Mouse (Mus musculus) forebrain, embryonic 13.5 days (tissue): ENCODE results near the gene Mettl7a1. TPM values are rescaled to one million over a fixed set of nuclear protein-coding genes. Genes with fewer than 3 reads are reported as not detected.
A peak's percentile ranks its signal among the peaks of the same experiment; 100 is the strongest.
"Not testable (repeated sequence)": the region's sequence is repeated elsewhere in the genome, so short reads cannot be mapped to it uniquely, and the experiment has no call there.

ENCODE experiments used
- ATAC-seq: fragments of 200-750 bp; cut with Nextera tagmentation; 2 replicates; pipeline ENCODE4 v1.8.0; 2017
- H3K27ac ChIP-seq: fragments of 300-500 bp; sonication (generic); 2 replicates; pipeline ENCODE4 v1.5.1; 2015; ENCODE audit warnings: inconsistent platforms, mild to moderate bottlenecking, moderate library complexity
- H3K27me3 ChIP-seq: fragments of 300-500 bp; sonication (generic); 2 replicates; pipeline ENCODE4 v1.6.1; 2015; ENCODE audit warnings: mild to moderate bottlenecking, inconsistent platforms
- H3K36me3 ChIP-seq: fragments of 300-500 bp; sonication (generic); 2 replicates; pipeline ENCODE4 v1.6.1; 2015; ENCODE audit warnings: mild to moderate bottlenecking, inconsistent platforms; ENCODE audit not compliant: poor library complexity, severe bottlenecking
- H3K4me1 ChIP-seq: fragments of 300-500 bp; sonication (generic); 2 replicates; pipeline ENCODE4 v1.6.1; 2015; ENCODE audit warnings: inconsistent platforms
- H3K4me2 ChIP-seq: fragments of 300-500 bp; sonication (generic); 2 replicates; pipeline ENCODE4 v1.6.1; 2015; ENCODE audit warnings: inconsistent platforms, mild to moderate bottlenecking, moderate library complexity
- H3K4me3 ChIP-seq: fragments of 300-500 bp; sonication (generic); 2 replicates; pipeline ENCODE4 v1.5.1; 2015; ENCODE audit warnings: mild to moderate bottlenecking, inconsistent platforms
- H3K9ac ChIP-seq: fragments of 300-500 bp; sonication (generic); 2 replicates; pipeline ENCODE4 v1.6.1; 2015; ENCODE audit warnings: mild to moderate bottlenecking, inconsistent platforms
- H3K9me3 ChIP-seq: fragments of 300-500 bp; sonication (generic); replicated peaks from 2 replicates; pipeline ENCODE4 v1.6.1; 2016; ENCODE audit warnings: inconsistent platforms
- WGBS: fragments of 180-500 bp; shearing (Covaris S2); methylation state at CpG from one replicate; pipeline ENCODE4 v1.1.7; 2015; 5-methylcytosine and 5-hydroxymethylcytosine counted together
- polyA plus RNA-seq: library from polyadenylated mRNA; unstranded; fragments of >200 nt; fragmentation: Nextera tagmentation; extraction: Ambion mirVana; gene quantifications from 2 replicates; pipeline ENCODE4 v1.2.1, GENCODE M21; 2015

Mettl7a1 gene
- polyA plus RNA-seq, 1 experiment from 2014 or later = 3.2 TPM

GRCm38 (mm10) chr15:100355876-100356275 is 51.9 kb downstream of the Mettl7a1 start:
- no peaks in the 10 kb centered on the region for H3K27me3 ChIP-seq
- H3K4me3 ChIP-seq = no peak overlapping the region
- no peak overlapping the region for H3K9ac ChIP-seq
- H3K36me3 ChIP-seq = no peaks in the 10 kb centered on the region
- H3K9me3 ChIP-seq = no peaks in the 10 kb centered on the region
- WGBS = 90% methylated on average over 5 of the region's 5 CpGs
- no peak overlapping the region for H3K4me2 ChIP-seq
- ATAC-seq = no peak
- no peaks in the 10 kb centered on the region for H3K4me1 ChIP-seq
- no peak overlapping the region for H3K27ac ChIP-seq

- no peaks in the 10 kb centered on the region for H3K9me3 ChIP-seq
- no peak within 1 kb of the TSS for H3K27ac ChIP-seq
- 83% methylated on average over 7 of the region's 7 CpGs for WGBS
- no peaks in the 10 kb centered on the region for H3K4me1 ChIP-seq
- H3K9ac ChIP-seq = no peak within 1 kb of the TSS
- no peak within 1 kb of the TSS for H3K4me2 ChIP-seq
- H3K4me3 ChIP-seq = no peak within 1 kb of the TSS
- no peak for ATAC-seq
- no peaks in the 10 kb centered on the region for H3K36me3 ChIP-seq
- no peaks in the 10 kb centered on the region for H3K27me3 ChIP-seq
Measured at GRCm38 (mm10) chr15:100364242-100364641, 60.3 kb downstream of the Mettl7a1 start, which contains the start of gene Higd1c. Higd1c (plus strand) TSS chr15:100364542.

- H3K36me3 ChIP-seq, H3K9me3 ChIP-seq, H3K27me3 ChIP-seq, H3K4me3 ChIP-seq, H3K9ac ChIP-seq, ATAC-seq, H3K27ac ChIP-seq, H3K4me1 ChIP-seq, H3K4me2 ChIP-seq: not testable (repeated sequence)
- WGBS = 70% methylated on average over 9 of the region's 9 CpGs
Measured at GRCm38 (mm10) chr15:100365967-100366366, 62.0 kb downstream of the Mettl7a1 start.

GRCm38 (mm10) chr15:100367119-100367518 is 63.2 kb downstream of the Mettl7a1 start:
- H3K27me3 ChIP-seq = no peaks in the 10 kb centered on the region
- 84% methylated on average over 7 of the region's 7 CpGs for WGBS
- no peak overlapping the region for H3K4me3 ChIP-seq
- no peak for ATAC-seq
- H3K9me3 ChIP-seq = no peaks in the 10 kb centered on the region
- no peaks in the 10 kb centered on the region for H3K36me3 ChIP-seq
- H3K9ac ChIP-seq = no peak overlapping the region
- H3K4me1 ChIP-seq = no peaks in the 10 kb centered on the region
- no peak overlapping the region for H3K27ac ChIP-seq
- no peak overlapping the region for H3K4me2 ChIP-seq

GRCm38 (mm10) chr15:100375066-100375465 is 71.1 kb downstream of the Mettl7a1 start:
- Histone ChIP-seq H3K27me3 (no peaks in the 10 kb centered on the region), H3K27ac (no peak overlapping the region), H3K9me3 (no peaks in the 10 kb centered on the region), H3K9ac (no peak overlapping the region), H3K4me2 (no peak overlapping the region), H3K36me3 (no peaks in the 10 kb centered on the region), H3K4me3 (no peak overlapping the region), H3K4me1 (no peaks in the 10 kb centered on the region)
- WGBS = 39% methylated on average over 5 of the region's 5 CpGs
- ATAC-seq = no peak

GRCm38 (mm10) chr15:100377847-100378505 is 74.0 kb downstream of the Mettl7a1 start:
- 45% methylated on average over 4 of the region's 9 CpGs for WGBS
- H3K27ac ChIP-seq, H3K4me3 ChIP-seq, H3K9ac ChIP-seq, H3K36me3 ChIP-seq, H3K4me2 ChIP-seq, H3K9me3 ChIP-seq, H3K27me3 ChIP-seq, H3K4me1 ChIP-seq: not testable (repeated sequence)
- ATAC-seq = peak; percentile 36; the same call in 1 of the 2 replicates

Other genes with a start within 250 kb of the Mettl7a1 start
- 25.8 and 27.8 TPM in 2 replicates for gene Atf1, start 76.3 kb upstream of the Mettl7a1 start, polyA plus RNA-seq
- not detected in 2 replicates for gene Tmprss12, start 23.3 kb upstream of the Mettl7a1 start, polyA plus RNA-seq
- not detected in 2 replicates for gene Mettl7a3, start 30.8 kb downstream of the Mettl7a1 start, polyA plus RNA-seq
- gene Methig1, start 49.0 kb downstream of the Mettl7a1 start, polyA plus RNA-seq = not detected in 2 replicates
- not detected in 2 replicates for gene Mettl7a2, start 49.1 kb downstream of the Mettl7a1 start, polyA plus RNA-seq
- gene Higd1c, start 60.4 kb downstream of the Mettl7a1 start, polyA plus RNA-seq = not detected in 2 replicates
- 0.06 TPM in 1 of 2 replicates, not detected in the other for gene Gm5475, start 118.0 kb downstream of the Mettl7a1 start, polyA plus RNA-seq
- gene Slc11a2, start 120.9 kb downstream of the Mettl7a1 start, polyA plus RNA-seq = 21.3 and 22.1 TPM in 2 replicates
- gene Letmd1, start 164.9 kb downstream of the Mettl7a1 start, polyA plus RNA-seq = 44.7 and 50.3 TPM in 2 replicates
- gene Csrnp2, start 191.3 kb downstream of the Mettl7a1 start, polyA plus RNA-seq = 34.7 and 39.2 TPM in 2 replicates
- gene Tfcp2, start 247.9 kb downstream of the Mettl7a1 start, polyA plus RNA-seq = 35.2 and 38.3 TPM in 2 replicates